Mouse (Mus musculus): ENCODE measurements around the gene Lama5. TPM values are rescaled to one million over a fixed set of nuclear protein-coding genes. Genes with fewer than 3 reads are reported as not detected.

Lama5 gene
- total RNA-seq, 4 experiments from 2014 or later, result 10.8 to 16.5 (median 13.8) TPM

GRCm38 (mm10) chr2:180154796-180155195 is 70.9 kb downstream of the Lama5 start:
- DNase-seq (ENCODE audit: low spot score in 2 of 2), result no peak

GRCm38 (mm10) chr2:180148551-180148950 is 77.1 kb downstream of the Lama5 start:
- DNase-seq (ENCODE audit: low spot score in 2 of 2), result no peak

- no peak for DNase-seq (ENCODE audit: low spot score in 2 of 2)
Measured at GRCm38 (mm10) chr2:180147379-180147778, 78.3 kb downstream of the Lama5 start.

GRCm38 (mm10) chr2:180146091-180146490 is 79.6 kb downstream of the Lama5 start:
- no peak for DNase-seq (ENCODE audit: low spot score in 2 of 2)

- no peak for DNase-seq (ENCODE audit: low spot score in 2 of 2)
Measured at GRCm38 (mm10) chr2:180135414-180135813, 90.2 kb downstream of the Lama5 start.

GRCm38 (mm10) chr2:180133911-180134310 is 91.7 kb downstream of the Lama5 start:
- no peak for DNase-seq (ENCODE audit: low spot score in 2 of 2)

GRCm38 (mm10) chr2:180133231-180133630 is 92.4 kb downstream of the Lama5 start:
- DNase-seq (ENCODE audit: low spot score in 2 of 2), result no peak

GRCm38 (mm10) chr2:180127675-180128074 is 98.0 kb downstream of the Lama5 start:
- no peak for DNase-seq (ENCODE audit: low spot score in 2 of 2)

Small RNA genes within 50 kb of the gene (microRNA-seq; reads per million reads assigned to microRNA genes)
- gene Mir3091 (not detected), gene Mir7005 (not detected)

Other genes starting within 250 kb of the Lama5 start
- 1 to 10 TPM; 7.2 to 9.6 (median 8.8) TPM for gene Taf4, start 249.2 kb downstream of the Lama5 start, total RNA-seq (2022)
- gene Lsm14b, start 200.9 kb downstream of the Lama5 start, total RNA-seq (2022), result 10 to 100 TPM; 48.2 to 51.7 (median 50.2) TPM
- gene Psma7, start 183.4 kb downstream of the Lama5 start, total RNA-seq (2022), result 100 to 1,000 TPM; 137 to 165 (median 152) TPM
- gene Ss18l1, start 183.3 kb downstream of the Lama5 start, total RNA-seq (2022), result 1 to 10 TPM; 1.8 to 2.5 (median 2.1) TPM
- gene Mtg2, start 155.3 kb downstream of the Lama5 start, total RNA-seq (2022), result 10 to 100 TPM; 14.1 to 17.9 (median 16.3) TPM
- not detected for gene Hrh3, start 121.4 kb downstream of the Lama5 start, total RNA-seq (2022)
- gene Osbpl2, start 106.6 kb downstream of the Lama5 start, total RNA-seq (2022), result 10 to 100 TPM; 16.6 to 19.2 (median 18.1) TPM
- gene Adrm1, start 54.4 kb downstream of the Lama5 start, total RNA-seq (2022), result 100 to 1,000 TPM; 124 to 131 (median 129) TPM
- 100 to 1,000 TPM; 348 to 580 (median 436) TPM for gene Rps21, start 31.5 kb upstream of the Lama5 start, total RNA-seq (2022)
- 10 to 100 TPM in 1 of 4 experiments, 1 to 10 TPM in 3; 8.1 to 10.8 (median 9.0) TPM for gene Cables2, start 47.6 kb upstream of the Lama5 start, total RNA-seq (2022)
- not detected for gene Rbbp8nl, start 64.0 kb upstream of the Lama5 start, total RNA-seq (2022)
- gene Gata5, start 108.8 kb upstream of the Lama5 start, total RNA-seq (2022), result not detected
- under 1 TPM in 3 of 4 experiments, not detected in 1; 0.09 to 0.10 (median 0.10) TPM for gene Slco4a1, start 230.4 kb upstream of the Lama5 start, total RNA-seq (2022)